Mouse (Mus musculus): Measurements from ENCODE around the gene Ssty2. TPM values are rescaled to one million over a fixed set of nuclear protein-coding genes. Genes with fewer than 3 reads are reported as not detected.
"Not testable (repeated sequence)": the region's sequence is repeated elsewhere in the genome, so short reads cannot be mapped to it uniquely, and the experiment has no call there.

Ssty2 gene
- not detected in 2 replicates for polyA plus RNA-seq (2012; rRNA removed)

- not testable (repeated sequence) for DNase-seq (ENCODE audit: low read depth)
Measured at GRCm38 (mm10) chrY:67047972-67048371, at the start of gene Ssty2. Ssty2 (minus strand) TSS chrY:67048072.
